Mouse (Mus musculus): ENCODE data around the gene Vps8. TPM values are rescaled to one million over a fixed set of nuclear protein-coding genes. Genes with fewer than 3 reads are reported as not detected.

Vps8 gene
- polyA plus RNA-seq, 1 experiment, result 35.8 TPM

DNA sequence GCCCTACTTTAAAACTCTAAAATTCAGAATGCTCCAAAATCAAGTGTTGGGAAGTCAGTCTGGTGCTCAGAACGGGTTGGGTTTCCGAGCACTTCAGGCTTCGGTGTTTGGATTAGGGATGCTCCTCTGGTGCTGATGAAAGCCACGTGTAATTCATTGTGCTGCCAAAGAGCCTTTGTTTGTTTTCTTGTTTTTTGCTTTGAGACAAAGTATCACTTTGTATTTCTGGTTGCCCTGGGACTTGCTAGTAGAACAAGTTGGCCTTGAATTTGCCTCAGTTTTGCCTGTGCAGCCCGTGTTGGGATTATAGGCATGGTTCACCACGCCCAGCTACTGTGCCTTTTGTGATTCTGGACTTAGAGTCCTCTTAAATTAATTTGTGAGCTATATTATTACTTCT, 29.7 kb downstream of the Vps8 start:
- Histone ChIP-seq H3K27ac (ENCODE audit: insufficient read depth, low read length) (0 out of 2 replicates have a peak overlapping the region, but pooled peaks have one; percentile 3), H3K4me3 (ENCODE audit: insufficient read depth, low read length) (no peak overlapping the region), H3K4me1 (ENCODE audit: control insufficient read depth, insufficient read depth, low read length) (peaks cover 4% of the 10 kb centered on the region)
- TF ChIP-seq POLR2A (IDR thresholded peaks at IDR 0.05; ENCODE audit: extremely low read depth, insufficient read depth, low read length) (no peak), CTCF (IDR thresholded peaks at IDR 0.05; ENCODE audit: extremely low read depth, insufficient read depth, low read length) (no peak)

- Histone ChIP-seq H3K27ac (ENCODE audit: insufficient read depth, low read length) (peak overlapping the region; percentile 86), H3K4me1 (ENCODE audit: control insufficient read depth, insufficient read depth, low read length) (peaks cover 6% of the 10 kb centered on the region), H3K4me3 (ENCODE audit: insufficient read depth, low read length) (no peak overlapping the region)
- no peak for TF ChIP-seq POLR2A (IDR thresholded peaks at IDR 0.05; ENCODE audit: extremely low read depth, insufficient read depth, low read length)
- TF ChIP-seq CTCF (IDR thresholded peaks at IDR 0.05; ENCODE audit: extremely low read depth, insufficient read depth, low read length), result no peak
These were observed 34.9 kb downstream of the Vps8 start for GRCm38 (mm10) chr16:21457639-21458369.

DNA sequence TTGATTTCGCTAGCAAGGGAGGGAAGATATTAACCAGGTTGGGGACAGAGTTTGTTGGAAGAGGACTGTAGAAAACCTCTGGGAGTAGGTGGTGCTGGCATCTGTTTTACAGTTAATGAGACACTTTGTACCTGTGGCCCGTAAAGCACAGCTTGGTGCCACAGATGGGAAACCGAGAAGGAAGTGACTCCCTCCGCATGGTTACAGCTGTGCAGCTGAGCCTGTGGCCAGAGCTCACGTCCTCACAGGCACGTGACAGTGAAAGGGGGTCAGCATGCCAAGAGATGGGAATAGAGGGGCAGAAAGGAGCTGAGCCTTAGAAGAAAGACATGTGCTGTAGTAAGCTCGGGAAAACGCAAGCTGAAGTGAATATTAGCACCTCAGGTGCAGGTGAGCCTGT, 43.0 kb downstream of the Vps8 start:
- Histone ChIP-seq H3K27ac (ENCODE audit: insufficient read depth, low read length) (no peak overlapping the region), H3K4me3 (ENCODE audit: insufficient read depth, low read length) (no peak overlapping the region), H3K4me1 (ENCODE audit: control insufficient read depth, insufficient read depth, low read length) (no peaks in the 10 kb centered on the region)
- TF ChIP-seq POLR2A (IDR thresholded peaks at IDR 0.05; ENCODE audit: extremely low read depth, insufficient read depth, low read length), result no peak

GRCm38 (mm10) chr16:21470416-21470815, 47.5 kb downstream of the Vps8 start:
- Histone ChIP-seq H3K4me1 (ENCODE audit: control insufficient read depth, insufficient read depth, low read length) (no peaks in the 10 kb centered on the region), H3K27ac (ENCODE audit: insufficient read depth, low read length) (no peak overlapping the region), H3K4me3 (ENCODE audit: insufficient read depth, low read length) (no peak overlapping the region)
- TF ChIP-seq POLR2A (IDR thresholded peaks at IDR 0.05; ENCODE audit: extremely low read depth, insufficient read depth, low read length) (no peak), CTCF (IDR thresholded peaks at IDR 0.05; ENCODE audit: extremely low read depth, insufficient read depth, low read length) (peak; percentile 45; the same call in 1 of the 2 replicates)

DNA sequence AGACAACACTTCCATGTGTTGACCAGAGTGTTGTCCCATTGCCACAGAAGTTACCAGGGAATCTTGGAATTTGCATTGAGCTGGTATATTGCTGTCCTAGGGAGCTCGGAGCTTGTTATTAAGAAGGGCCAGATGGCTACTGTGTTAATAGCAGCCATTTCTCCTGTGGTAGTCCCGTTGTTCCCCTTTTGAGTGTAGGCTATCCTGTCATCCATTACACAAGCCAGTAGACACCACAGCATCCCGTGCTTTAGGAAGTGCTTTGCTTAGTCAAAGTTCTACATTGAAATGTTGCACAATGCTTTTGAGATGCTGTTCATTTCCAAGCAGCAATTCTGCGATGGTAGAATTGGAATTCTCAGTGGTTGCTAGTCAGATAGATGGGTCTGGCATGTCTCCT, 54.2 kb downstream of the Vps8 start:
- H3K4me1 ChIP-seq (ENCODE audit: control insufficient read depth, insufficient read depth, low read length), result peaks cover 3% of the 10 kb centered on the region; the same call in 1 of the 2 replicates
- H3K4me3 ChIP-seq (ENCODE audit: insufficient read depth, low read length), result no peak overlapping the region
- H3K27ac ChIP-seq (ENCODE audit: insufficient read depth, low read length), result no peak overlapping the region
- TF ChIP-seq POLR2A (IDR thresholded peaks at IDR 0.05; ENCODE audit: extremely low read depth, insufficient read depth, low read length) (no peak), CTCF (IDR thresholded peaks at IDR 0.05; ENCODE audit: extremely low read depth, insufficient read depth, low read length) (no peak)

DNA sequence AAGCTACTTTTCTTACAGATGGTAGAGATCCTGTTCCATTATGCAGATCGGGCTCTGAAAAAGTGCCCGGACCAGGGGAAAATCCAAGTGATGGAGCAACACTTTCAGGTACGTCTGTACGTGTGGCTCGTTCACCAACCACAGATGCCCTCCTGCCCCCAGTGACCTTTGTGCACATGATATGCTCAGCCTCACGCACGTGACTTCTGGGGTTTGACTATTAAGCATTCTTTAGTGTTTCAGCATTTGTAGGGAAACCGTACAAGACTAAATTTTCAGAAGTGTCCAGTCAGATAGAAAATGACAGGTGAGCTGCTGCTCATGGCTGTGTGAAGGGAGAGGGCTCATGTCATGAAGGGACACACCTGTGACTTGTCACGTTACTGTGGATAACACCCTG, 55.5 kb downstream of the Vps8 start:
- no peak overlapping the region for H3K4me3 ChIP-seq (ENCODE audit: insufficient read depth, low read length)
- H3K4me1 ChIP-seq (ENCODE audit: control insufficient read depth, insufficient read depth, low read length), result peaks cover 3% of the 10 kb centered on the region; the same call in 1 of the 2 replicates
- TF ChIP-seq CTCF (IDR thresholded peaks at IDR 0.05; ENCODE audit: extremely low read depth, insufficient read depth, low read length), result no peak
- no peak for TF ChIP-seq POLR2A (IDR thresholded peaks at IDR 0.05; ENCODE audit: extremely low read depth, insufficient read depth, low read length)
- no peak overlapping the region for H3K27ac ChIP-seq (ENCODE audit: insufficient read depth, low read length)

GRCm38 (mm10) chr16:21483803-21484202, 60.9 kb downstream of the Vps8 start:
- H3K4me3 ChIP-seq (ENCODE audit: insufficient read depth, low read length), result no peak overlapping the region
- H3K4me1 ChIP-seq (ENCODE audit: control insufficient read depth, insufficient read depth, low read length), result no peaks in the 10 kb centered on the region
- no peak for TF ChIP-seq CTCF (IDR thresholded peaks at IDR 0.05; ENCODE audit: extremely low read depth, insufficient read depth, low read length)
- no peak overlapping the region for H3K27ac ChIP-seq (ENCODE audit: insufficient read depth, low read length)

DNA sequence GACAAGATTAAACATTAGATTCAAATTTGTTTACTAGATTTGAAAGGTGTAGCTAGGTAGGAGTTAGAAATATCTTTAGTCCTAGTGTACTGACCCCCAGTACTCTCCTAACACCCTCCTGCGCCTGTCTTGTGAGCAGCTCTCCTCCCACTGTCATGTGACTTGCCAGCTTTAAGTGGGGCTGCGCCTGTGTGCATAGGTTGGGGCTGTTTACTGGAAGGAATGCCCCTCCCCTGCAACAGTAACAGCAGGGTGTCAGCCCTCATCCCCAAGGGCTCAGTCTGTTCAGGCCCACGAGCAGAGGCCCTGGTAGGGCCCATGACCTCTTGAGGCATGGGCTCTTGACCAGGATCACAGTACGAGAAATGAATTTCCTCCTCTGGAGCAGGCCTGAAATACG, 62.8 kb downstream of the Vps8 start:
- TF ChIP-seq CTCF (IDR thresholded peaks at IDR 0.05; ENCODE audit: extremely low read depth, insufficient read depth, low read length), result no peak
- TF ChIP-seq POLR2A (IDR thresholded peaks at IDR 0.05; ENCODE audit: extremely low read depth, insufficient read depth, low read length), result no peak
- Histone ChIP-seq H3K4me1 (ENCODE audit: control insufficient read depth, insufficient read depth, low read length) (no peaks in the 10 kb centered on the region), H3K27ac (ENCODE audit: insufficient read depth, low read length) (no peak overlapping the region), H3K4me3 (ENCODE audit: insufficient read depth, low read length) (no peak overlapping the region)

GRCm38 (mm10) chr16:21488413-21488812, 65.5 kb downstream of the Vps8 start:
- H3K4me3 ChIP-seq (ENCODE audit: insufficient read depth, low read length), result no peak overlapping the region
- TF ChIP-seq CTCF (IDR thresholded peaks at IDR 0.05; ENCODE audit: extremely low read depth, insufficient read depth, low read length) (peak; percentile 85), POLR2A (IDR thresholded peaks at IDR 0.05; ENCODE audit: extremely low read depth, insufficient read depth, low read length) (no peak)
- no peak overlapping the region for H3K27ac ChIP-seq (ENCODE audit: insufficient read depth, low read length)
- no peaks in the 10 kb centered on the region for H3K4me1 ChIP-seq (ENCODE audit: control insufficient read depth, insufficient read depth, low read length)

DNA sequence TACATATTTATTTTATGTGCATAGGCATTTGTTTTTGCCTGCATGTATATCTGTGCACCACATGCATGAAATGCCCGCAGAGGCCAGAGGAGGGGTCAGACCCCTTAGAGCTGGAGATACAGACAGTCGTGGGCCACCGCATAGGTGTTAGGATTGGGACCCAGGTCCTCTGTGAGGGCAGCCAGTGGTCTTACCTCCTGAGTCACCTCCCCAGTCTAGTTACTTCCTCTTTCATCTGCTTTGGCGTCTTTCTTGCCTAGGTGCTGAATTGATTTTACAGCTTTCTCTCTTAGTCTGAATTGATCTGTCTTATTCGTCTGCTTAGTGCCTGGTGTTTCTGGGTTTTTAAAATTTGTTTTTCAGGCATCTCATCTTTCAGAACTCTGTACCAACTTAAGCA, 69.4 kb downstream of the Vps8 start:
- no peak for TF ChIP-seq CTCF (IDR thresholded peaks at IDR 0.05; ENCODE audit: extremely low read depth, insufficient read depth, low read length)
- no peak for TF ChIP-seq POLR2A (IDR thresholded peaks at IDR 0.05; ENCODE audit: extremely low read depth, insufficient read depth, low read length)
- H3K27ac ChIP-seq (ENCODE audit: insufficient read depth, low read length), result no peak overlapping the region

More for the DNA sequence above, 69.4 kb downstream of the Vps8 start:
- Histone ChIP-seq H3K4me1 (ENCODE audit: control insufficient read depth, insufficient read depth, low read length) (no peaks in the 10 kb centered on the region), H3K4me3 (ENCODE audit: insufficient read depth, low read length) (no peak overlapping the region)

All from cortical plate, adult 2 months (tissue).